Mouse (Mus musculus): ENCODE measurements around the gene Thap3.

The Thap3 gene

DNA sequence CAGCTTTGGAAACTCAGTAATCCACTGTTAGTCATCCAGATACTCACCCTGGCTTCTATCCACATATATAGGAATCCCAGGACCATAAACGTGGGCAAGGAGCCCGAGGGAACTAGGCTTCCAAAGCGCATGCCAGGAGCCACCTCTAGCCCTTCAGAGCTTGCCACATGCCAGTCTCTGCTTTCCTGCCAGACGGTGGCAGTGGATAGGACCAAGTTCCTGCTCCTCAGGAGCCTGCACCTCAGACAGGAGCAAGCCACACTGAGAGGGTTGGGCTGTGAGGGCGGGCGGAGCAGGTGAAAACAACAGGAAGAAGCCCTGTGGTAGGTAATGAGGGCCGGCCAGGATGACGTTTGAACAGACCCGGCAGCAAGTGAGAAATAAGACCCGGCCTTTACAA lies 2.9 kb downstream of the Thap3 start:
- no peak for DNase-seq (ENCODE audit: low read depth, low spot score)

DNA sequence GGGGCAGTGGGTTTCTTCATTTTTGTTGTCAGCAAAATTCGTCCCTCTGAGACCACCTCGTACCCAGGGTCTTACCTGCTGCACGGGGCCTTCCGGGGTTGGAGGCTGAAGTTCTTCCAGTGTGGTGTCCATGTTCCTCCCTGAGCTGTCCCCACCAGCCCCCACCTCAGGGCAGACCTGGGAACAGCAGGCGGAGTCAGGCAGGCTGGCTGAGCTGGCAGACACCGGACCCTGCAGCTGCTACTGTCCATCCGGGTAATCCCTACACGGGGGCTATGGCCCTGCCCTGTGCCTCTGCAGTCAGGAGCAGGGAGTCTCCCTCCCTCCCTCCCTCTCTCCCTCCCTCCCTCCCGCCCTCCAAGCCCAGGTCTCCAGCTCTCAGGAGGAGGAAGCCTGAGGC lies 5.2 kb downstream of the Thap3 start:
- DNase-seq (ENCODE audit: low read depth, low spot score) = no peak

DNA sequence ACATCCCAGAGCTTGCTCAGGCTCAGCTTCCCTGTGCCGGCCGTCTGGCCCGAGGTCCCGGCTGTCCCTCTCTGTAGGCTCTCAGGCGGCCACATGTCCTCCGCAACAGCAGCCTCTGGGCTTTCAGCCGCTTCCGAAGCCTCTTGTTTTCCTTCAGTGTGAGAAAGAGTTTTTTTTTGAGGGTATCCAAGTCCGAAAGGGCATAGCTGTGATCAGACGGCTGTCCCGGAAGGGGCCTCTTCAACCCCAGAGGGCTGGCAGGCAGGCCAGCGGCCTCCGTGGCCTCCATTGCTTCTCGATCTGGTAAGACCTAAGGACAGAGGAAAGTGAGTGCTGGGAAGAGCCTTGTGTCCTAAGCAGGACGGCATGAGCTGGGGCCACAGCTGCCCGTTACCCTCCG lies 5.8 kb downstream of the Thap3 start:
- DNase-seq (ENCODE audit: low read depth, low spot score) = no peak

DNA sequence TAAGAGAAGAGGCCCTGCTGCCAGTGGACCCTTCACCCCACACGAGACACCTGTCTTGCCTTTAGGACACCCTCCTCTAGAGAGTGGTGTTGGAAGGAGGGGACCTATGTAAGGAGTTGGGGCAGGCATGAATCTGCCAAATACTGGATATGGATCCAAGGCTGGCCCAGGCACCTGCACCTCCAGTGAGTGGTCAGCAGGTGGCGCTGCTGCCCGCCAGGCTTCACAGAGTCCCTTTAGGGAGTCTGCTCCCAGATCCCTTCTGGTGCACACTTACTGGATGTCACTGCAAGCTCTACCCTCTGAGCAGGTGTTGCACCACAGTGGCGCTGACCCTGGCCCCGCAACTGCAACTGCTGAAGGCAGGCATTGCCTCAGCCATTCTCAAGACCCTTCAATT lies 7.4 kb downstream of the Thap3 start:
- peak; percentile 70 for DNase-seq (ENCODE audit: low read depth, low spot score)

DNA sequence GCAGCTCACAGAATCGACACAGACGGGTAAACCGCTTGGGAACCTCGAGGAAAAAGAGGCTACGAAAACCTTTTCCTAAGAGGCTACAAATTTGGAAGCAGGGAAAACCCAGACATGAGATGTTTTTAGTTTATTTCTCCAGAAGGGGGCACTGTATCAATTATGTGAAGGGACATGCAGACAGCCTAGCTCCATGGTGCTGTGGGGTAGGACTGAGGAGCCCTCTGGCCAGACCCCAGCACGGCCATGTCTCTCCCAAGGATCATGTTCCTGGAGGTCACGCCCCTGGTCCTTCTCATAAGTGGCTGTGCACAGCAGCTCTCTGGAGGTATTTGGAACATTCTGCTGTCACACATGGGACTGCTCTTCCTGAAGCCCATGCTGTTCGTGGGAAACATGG lies 8.1 kb downstream of the Thap3 start:
- DNase-seq (ENCODE audit: low read depth, low spot score) = no peak

DNA sequence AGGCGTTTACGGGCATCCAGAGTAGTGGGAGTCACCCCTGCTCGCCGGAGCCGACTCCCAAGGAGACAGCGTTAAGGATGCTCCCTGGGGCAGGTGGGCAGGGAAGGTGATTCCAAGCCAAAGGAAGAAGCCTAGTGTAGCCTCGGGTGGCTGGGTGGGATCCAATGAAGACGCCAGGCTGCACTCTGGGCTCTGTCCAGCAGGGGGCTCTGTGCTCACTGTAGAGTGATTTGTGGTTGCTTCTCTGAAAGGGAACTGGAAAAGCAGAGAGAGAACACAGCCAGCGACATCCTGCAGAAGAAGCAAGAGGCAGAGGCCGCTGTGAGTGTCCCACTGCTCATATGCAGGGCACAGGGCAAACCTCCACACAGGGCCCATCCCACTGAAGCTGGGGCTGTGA lies 11.0 kb downstream of the Thap3 start:
- peak; percentile 78 for DNase-seq (ENCODE audit: low read depth, low spot score)

DNA sequence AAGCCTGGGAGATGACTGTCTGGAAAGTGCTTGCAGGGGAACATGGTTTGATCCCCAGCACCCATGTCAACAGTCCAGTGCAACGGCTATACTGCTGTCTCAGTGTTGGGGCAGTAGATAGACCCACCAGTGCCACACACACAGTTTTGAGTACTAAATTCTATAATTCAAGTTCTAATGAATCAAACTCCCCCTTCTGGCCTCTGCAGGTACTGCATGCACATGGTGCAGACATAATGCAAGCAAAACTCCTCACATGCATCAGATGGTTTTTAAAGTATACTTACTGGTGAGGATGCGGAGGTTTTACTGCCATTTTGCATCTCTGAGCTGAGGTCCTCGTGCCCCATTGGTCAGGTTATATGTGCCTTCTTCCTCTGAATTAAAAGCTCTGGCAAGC lies 13.4 kb downstream of the Thap3 start:
- DNase-seq (ENCODE audit: low read depth, low spot score) = no peak

DNA sequence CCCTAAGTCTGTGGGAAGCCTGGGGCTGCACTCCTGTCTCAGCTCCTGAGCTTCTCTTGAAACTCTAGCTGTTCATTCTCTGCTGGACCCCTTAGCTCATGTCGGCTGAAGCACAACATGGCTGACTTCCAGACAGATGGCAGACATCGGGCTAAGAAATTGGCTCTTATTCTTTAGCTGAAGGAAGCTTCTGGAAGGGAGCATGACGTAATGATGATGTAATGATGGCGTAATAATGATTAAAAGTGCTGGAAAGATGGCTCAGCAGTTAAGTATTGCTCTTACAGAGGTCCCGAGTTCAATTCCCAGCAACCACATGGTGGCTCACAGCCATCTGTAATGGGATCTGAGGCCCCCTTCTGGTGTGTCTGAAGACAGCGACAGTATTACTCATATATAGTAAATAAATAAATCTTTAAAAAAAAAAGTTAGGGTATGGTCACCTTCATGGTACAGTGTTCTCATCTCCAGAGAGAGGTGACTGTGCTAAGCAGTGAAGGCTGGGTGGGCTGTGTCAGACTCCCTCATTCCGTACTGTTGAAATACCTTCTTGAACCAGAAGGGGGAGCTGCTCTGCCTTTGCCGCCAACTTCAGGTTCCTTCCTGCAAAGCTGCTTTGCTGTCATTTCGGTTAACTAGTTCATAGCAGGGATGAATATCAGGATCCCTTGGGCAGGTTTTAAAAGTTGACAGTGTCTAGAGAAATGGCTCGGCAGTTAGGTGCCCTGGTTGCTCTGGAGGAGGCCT lies 16.4 kb downstream of the Thap3 start:
- DNase-seq (ENCODE audit: low read depth, low spot score) = no peak

DNA sequence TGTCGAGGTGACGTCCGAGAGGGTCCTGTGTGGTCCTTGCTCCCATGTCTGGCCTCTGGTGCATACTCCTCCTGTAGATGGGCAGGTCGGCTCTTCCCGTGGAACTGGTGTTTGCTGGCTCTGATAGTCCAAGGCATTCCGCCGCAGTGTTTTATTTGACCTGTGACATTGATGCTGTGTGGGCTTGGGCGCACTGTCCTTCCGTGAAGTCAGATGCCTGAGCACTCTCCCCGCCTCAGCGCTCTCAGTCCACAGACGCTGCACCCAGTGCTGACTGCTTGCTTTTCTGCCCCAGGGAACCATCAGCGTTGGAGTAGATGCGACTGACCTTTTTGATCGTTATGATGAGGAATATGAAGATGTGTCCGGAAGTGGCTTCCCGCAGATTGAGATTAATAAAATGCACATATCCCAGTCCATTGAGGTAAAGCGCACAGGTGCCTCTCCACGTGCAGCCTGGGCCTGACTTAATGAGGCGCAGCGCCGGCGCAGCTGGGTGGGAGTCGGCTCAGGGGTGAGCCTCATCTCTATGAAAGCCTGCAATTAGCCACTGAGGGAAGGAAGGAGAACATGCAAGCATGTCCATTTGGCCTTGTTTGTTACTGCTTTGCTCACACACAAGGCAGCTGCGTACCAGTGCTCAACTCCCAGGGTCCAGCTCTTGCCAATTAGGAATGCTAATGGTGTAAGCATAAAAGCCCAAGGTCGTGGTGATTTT lies 20.4 kb downstream of the Thap3 start:
- no peak for DNase-seq (ENCODE audit: low read depth, low spot score)

DNA sequence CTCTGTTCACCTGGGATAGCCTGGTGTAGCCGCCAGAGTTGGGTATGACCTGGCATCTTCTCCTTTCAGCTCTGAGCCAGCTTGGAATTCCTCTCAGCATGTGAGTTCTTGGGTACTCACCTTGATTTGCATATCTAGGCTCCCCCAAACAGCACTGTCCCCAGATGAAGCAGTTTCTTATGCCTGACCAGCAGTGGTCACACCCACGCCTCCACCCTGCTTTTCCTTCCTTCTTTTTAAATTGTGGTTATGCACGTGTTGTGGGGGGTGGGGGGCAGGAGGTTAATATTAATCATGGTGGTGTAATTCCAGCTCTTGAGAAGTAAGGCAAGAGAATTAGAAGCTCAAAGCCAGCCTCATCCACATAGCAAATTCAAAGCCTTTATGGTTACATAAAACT lies 26.0 kb downstream of the Thap3 start:
- DNase-seq (ENCODE audit: low read depth, low spot score) = no peak

DNA sequence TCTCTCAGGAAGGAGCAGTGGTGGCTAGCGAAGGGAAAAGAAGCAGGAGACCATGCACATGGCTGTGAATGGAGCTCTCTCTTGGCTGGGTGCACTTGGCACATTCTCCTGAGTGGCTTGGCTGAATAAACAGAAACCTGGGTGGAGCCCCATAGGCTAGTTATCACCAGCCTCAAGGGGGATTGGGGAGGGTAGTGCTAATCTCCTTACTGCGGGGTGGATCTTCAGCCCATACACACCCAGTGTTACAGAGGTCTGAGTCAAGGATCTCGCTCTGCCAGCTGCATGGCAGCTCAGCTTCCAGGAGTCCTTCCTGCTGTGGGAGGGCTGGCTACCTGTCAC lies 28.3 kb downstream of the Thap3 start:
- peak; percentile 54 for DNase-seq (ENCODE audit: low read depth, low spot score)

DNA sequence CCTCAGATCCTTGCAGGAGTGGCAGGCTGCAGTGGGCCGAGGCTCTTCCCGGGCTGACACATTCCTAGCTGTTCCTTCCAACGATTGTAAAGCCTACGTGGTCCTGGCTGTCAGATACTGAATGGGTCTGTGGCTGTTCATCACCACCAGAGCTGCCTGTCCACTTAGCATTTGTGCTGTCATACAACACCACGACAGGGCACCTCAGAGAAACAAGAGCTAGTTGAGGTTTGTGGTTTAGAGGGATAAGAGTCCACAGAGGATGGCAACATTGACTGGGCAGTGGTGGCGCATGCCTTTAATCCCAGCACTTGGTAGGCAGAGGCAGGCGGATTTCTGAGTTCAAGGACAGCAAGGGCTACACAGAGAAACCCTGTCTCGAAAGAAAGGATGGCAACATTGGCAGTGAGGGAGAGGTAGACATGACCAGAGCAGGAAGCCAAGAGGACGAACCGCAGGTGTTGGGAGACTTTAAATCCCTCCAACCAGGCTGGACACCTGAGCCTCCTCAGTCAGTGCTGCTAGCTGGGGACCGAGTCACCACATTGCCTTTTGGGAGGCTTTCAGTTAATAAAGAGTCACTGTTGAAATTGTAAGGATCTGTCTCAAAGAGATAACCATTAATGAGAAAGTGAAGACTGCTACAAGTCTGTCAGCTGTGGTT lies 28.8 kb downstream of the Thap3 start:
- DNase-seq (ENCODE audit: low read depth, low spot score) = no peak

DNA sequence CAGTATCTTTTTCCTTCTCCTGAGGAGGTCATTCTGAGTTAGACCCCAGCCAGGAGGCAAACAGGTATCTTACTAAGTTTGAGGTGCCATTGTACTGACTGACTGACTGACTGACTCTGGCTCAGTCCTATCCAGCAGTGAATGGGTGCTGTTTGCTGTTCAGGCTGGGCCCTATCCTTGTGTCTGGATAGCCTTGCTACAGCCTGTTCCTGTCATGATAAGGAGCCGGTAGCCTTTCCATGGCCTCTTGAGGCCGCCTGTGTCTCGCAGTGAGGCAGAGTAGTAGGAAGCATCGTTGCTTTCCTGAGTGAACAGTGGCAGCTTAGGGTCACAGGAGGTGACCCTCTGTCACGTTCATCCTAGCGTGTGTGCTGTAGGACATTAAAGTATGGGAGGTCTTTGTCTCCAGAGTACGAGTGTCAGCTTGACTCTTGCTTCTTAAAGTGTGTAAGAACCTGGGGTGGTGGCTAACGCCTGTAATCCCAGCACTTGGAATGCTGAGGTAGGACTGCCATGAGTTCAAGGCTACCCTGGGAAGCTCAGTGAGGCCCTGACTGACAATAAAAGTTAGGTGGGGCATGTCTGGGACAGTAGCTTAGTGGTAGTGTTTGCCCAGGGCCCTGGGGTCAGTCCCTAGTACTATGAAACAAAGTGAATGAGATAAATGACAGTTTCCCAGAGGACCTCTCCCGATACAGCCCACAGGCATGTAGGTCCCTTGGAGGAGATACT lies 31.0 kb downstream of the Thap3 start:
- no peak for DNase-seq (ENCODE audit: low read depth, low spot score)

DNA sequence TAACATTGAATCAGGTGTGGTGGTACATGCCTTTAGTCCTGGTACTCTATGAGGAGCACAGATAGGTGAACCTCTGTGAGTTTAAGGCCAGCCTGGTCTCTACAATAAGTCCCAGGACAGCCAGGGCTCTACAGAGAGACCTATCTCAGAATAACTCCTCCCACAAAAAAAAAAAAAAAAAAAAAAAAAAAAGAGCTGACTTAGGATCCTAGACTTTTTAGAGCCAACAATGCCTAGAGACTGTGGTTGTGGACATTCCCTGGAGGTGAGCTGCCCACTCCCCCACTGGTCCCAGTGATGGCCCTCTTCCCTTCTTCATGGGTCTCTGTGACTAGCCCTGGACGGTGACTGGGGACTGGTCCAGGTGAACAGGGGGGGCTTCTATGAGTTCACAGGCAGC lies 33.0 kb downstream of the Thap3 start:
- no peak for DNase-seq (ENCODE audit: low read depth, low spot score)

DNA sequence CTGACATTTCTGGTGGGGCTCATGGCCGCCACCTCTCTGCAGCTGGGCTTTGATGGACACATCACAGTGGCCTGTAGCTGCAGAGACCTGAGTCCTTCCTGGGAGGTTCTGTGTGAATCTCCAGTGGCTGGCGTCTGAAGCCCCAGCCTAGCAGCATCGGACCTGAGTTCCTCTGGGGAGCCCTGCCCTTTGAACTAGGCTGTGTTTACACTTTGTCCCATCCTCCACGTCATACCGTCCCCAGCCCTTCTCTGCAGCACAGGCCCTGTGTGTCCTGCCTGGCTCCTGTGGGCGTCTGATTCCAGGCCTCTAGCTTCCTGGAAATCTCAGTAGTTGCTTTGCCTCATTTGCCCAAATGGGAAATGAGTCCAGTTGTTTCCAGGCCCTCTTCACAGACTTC lies 35.6 kb downstream of the Thap3 start:
- DNase-seq (ENCODE audit: low read depth, low spot score) = no peak

DNA sequence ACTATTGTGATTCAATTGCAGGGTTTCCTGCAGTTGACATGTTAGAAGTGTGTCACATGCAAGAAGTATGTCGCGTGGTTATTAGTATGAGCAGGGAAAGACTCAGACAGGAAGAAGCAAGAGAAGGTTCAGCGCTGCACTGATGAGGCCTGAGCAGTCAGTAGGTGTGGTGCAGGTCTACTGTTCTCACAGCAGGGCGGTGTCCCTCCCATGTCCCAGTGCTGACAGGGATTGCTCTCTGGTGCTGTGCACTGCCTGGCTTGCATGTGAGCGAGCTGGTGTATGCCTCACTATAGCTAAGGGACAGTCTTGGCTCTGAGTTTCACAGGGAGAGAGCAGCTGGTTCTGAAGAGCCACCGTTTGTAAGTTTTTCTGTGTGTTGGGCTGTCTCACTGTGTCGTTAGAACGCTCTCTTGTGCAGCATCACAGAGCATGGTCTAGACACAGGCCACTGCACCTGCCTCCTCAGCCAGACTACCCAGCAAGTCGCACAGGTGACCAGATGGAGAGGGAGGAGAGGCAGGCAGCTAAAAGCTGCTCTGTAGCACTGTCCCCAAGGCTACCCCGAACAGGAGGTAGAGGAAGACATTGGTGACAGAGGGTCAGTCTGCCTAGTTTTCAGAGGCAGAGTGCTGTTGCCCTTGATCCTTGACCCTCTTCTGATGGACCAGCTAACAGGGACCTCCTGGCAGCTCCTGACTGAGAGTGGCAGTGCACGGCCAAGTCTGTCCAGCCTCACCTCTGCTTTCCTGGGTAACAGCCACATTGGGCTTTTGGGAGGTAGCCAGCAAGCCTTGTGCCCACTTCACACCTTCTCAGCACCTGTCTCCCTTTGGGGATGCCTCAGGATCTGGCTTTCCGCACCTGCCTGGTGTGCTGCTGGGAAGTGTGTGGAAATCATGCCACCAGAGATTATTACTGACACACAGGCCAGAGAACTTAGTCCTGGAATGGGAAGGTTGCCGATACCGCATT lies 40.0 kb downstream of the Thap3 start:
- no peak for DNase-seq (ENCODE audit: low read depth, low spot score)

DNA sequence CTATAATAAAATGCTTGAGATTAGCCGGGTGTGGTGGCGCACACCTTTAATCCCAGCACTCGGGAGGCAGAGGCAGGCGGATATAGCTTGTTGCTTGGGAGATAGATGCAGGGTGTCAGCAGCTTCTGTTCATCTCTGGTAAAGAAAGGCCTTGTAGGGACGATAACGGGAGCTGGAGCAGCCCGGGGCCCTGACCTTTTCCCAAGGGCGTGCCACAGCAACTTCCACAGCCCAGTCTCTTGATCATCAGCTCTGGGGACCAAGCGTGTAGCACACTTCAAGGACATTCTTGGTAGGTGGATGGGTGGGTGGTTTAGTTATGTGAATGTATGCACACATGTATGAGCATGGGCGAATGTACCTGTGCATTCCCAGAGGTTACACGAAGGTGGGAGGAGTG lies 42.6 kb downstream of the Thap3 start:
- DNase-seq (ENCODE audit: low read depth, low spot score) = no peak

DNA sequence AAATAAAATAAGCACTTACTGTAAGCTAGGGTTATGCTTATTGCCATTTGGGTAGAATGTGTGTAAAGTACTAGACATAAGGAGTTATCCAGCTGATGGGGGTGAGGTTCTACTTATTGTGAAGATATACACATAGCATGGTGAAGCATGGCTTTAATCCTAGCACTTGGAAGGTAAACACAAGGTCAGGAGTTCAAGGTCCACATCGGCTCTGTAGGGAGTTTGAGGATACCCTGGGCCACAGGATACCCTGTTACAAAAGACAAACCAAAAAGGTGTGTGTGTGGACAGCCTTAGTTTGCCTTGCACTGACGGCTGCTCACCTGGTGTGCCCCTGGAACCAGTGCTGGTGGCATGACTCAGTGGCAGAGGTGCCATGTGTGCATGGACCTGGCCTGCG lies 50.7 kb downstream of the Thap3 start:
- DNase-seq (ENCODE audit: low read depth, low spot score) = no peak

DNA sequence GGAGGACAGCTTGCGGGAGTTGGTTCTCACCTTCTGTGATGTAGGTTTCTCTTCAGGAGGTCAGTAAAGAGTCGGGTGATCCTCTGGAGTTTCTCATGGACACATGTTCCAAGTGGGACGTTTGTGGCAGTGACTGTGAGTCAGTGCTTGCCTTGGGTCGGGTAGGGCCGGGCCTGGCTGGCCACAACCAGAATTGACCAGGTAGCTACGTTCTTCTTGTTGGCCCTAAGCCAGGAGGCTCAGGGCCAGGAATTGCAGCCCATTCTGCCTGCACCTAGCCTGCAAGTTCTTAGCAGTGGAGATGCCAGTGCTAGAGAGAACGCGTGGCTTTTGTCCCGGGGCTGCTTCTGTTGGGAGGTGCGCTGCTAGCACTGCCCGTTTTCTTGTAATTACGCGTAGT lies 51.4 kb downstream of the Thap3 start:
- no peak for DNase-seq (ENCODE audit: low read depth, low spot score)

DNA sequence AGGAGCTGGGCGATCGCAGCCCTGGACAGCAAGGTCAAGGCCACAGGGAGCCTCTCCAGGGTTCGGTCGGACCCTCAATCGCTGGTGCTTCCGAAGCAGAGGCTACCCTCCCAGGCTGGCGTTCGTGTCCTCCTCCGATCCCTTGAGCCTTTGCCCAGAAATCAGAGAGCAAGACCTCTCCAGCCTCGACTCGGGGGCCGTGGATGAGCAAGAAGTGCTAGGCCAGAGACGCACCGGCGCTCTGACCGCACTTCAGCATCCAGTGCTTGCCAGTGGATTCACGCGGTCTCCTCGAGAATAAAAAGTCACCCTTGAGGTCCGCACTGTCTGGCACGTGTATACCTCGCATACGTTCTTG lies 54.6 kb downstream of the Thap3 start:
- no peak for DNase-seq (ENCODE audit: low read depth, low spot score)

DNA sequence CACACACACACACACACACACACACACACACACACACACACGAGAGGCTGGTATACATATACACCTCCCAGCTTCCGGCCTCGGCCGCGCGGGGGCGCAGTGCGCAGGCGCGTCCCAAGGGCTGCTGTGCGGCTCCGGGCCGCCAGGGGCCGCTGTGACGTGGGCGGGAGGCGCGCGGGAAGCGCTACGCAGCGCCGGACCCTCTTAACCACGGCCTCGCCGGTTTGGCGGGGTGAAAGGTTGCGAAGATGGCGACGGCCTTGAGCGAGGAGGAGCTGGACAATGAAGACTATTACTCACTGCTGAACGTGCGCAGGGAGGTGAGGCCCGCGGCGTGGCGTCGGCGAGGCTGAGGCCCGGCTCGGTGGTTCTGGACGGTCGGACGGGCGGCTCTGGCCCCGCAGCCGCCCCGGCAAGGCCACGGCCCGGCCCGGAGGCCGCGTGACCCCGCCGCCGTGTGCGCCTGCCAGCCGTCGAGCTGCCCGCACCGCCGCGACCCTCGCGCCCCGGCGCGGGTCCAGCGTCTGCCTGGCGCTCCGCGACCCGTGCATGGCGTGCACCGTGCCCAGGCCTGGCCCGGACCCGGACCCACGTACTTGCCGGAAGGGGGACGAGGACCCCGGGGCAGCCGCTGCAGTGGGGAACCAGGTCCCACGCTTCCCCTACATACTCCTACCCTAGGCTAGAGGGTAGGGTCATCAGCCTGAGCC lies 55.1 kb downstream of the Thap3 start, which contains the start of gene Dnajc11:
Dnajc11 (plus strand) TSS at position 187 of the 710 bp plus-strand sequence.
- peak; percentile 88 for DNase-seq (ENCODE audit: low read depth, low spot score)

All from retina, postnatal 7 days (tissue).